Mouse (Mus musculus): ENCODE measurements around the gene Rbbp5.

Gene Rbbp5

GRCm38 (mm10) chr1:132541824-132542599 lies 64.8 kb downstream of the Rbbp5 start:
- no peak for DNase-seq (ENCODE audit: low read depth)

GRCm38 (mm10) chr1:132542762-132543306 lies 65.7 kb downstream of the Rbbp5 start, which contains the start of gene Cntn2:
TSS of gene Cntn2 (minus strand) at chr1:132543256.
- DNase-seq (ENCODE audit: low read depth), result no peak

- DNase-seq (ENCODE audit: low read depth), result no peak
Observed at GRCm38 (mm10) chr1:132543789-132544188, 66.6 kb downstream of the Rbbp5 start.
